Mouse (Mus musculus) hindbrain, embryonic 16.5 days (tissue): ENCODE data around the gene Mroh9. TPM values are rescaled to one million over a fixed set of nuclear protein-coding genes. Genes with fewer than 3 reads are reported as not detected.

Experiments
- ATAC-seq: fragments of 200-750 bp; cut with Nextera tagmentation; 2 replicates; pipeline ENCODE4 v1.8.0; 2017; ENCODE audit warnings: moderate TSS enrichment, moderate library complexity
- H3K27ac ChIP-seq: fragments of 300-500 bp; sonication (generic); 2 replicates; pipeline ENCODE4 v1.5.1; 2014; ENCODE audit warnings: low read depth, mild to moderate bottlenecking, control low read depth, low read length, moderate library complexity
- H3K27me3 ChIP-seq: fragments of 300-500 bp; sonication (generic); replicated peaks from 2 replicates; pipeline ENCODE4 v1.6.1; 2014; ENCODE audit warnings: low read length; ENCODE audit not compliant: control insufficient read depth, insufficient read depth
- H3K36me3 ChIP-seq: fragments of 300-500 bp; sonication (generic); 2 replicates; pipeline ENCODE4 v1.6.1; 2014; ENCODE audit warnings: mild to moderate bottlenecking, low read length, moderate library complexity, mixed read lengths; ENCODE audit not compliant: control insufficient read depth, insufficient read depth
- H3K4me1 ChIP-seq: fragments of 300-500 bp; sonication (generic); 2 replicates; pipeline ENCODE4 v1.6.1; 2014; ENCODE audit warnings: low read depth, low read length; ENCODE audit not compliant: control insufficient read depth, insufficient read depth
- H3K4me2 ChIP-seq: fragments of 300-500 bp; sonication (generic); 2 replicates; pipeline ENCODE4 v1.6.1; 2014; ENCODE audit warnings: mild to moderate bottlenecking, low read length, control low read depth, moderate library complexity
- H3K4me3 ChIP-seq: fragments of 300-500 bp; sonication (generic); 2 replicates; pipeline ENCODE4 v1.5.1; 2014; ENCODE audit warnings: mild to moderate bottlenecking, low read length, control low read depth, moderate library complexity
- H3K9ac ChIP-seq: fragments of 300-500 bp; sonication (generic); 2 replicates; pipeline ENCODE4 v1.6.1; 2014; ENCODE audit warnings: low read depth, mild to moderate bottlenecking, control low read depth, low read length, moderate library complexity
- H3K9me3 ChIP-seq: fragments of 300-500 bp; sonication (generic); 2 replicates; pipeline ENCODE4 v1.6.1; 2014; ENCODE audit warnings: mild to moderate bottlenecking, low read length, moderate library complexity; ENCODE audit not compliant: control insufficient read depth
- WGBS: fragments of 180-500 bp; shearing (Covaris S2); extraction: QIAGEN DNeasy Blood & Tissue Kit; methylation state at CpG from one replicate; pipeline ENCODE4 v1.1.7; 2014; 5-methylcytosine and 5-hydroxymethylcytosine counted together
- polyA plus RNA-seq: library from polyadenylated mRNA; unstranded; fragments of >200 nt; fragmentation: Nextera tagmentation; extraction: Ambion mirVana; gene quantifications from 2 replicates; pipeline ENCODE4 v1.2.1, GENCODE M21; 2015

Mroh9 gene
- not detected in 2 replicates for polyA plus RNA-seq

GRCm38 (mm10) chr1:163085570-163085969 lies at the start of gene Mroh9:
Gene Mroh9 (minus strand): TSS chr1:163085670.
- Histone ChIP-seq H3K36me3 (no peaks in the 10 kb centered on the region), H3K9ac (no peak within 1 kb of the TSS), H3K4me1 (no peaks in the 10 kb centered on the region), H3K27me3 (no peaks in the 10 kb centered on the region), H3K4me2 (no peak within 1 kb of the TSS), H3K9me3 (no peaks in the 10 kb centered on the region), H3K27ac (no peak within 1 kb of the TSS), H3K4me3 (no peak within 1 kb of the TSS)
- WGBS = 88% methylated on average over 2 of the region's 2 CpGs
- ATAC-seq = no peak

- Histone ChIP-seq H3K4me1 (no peaks in the 10 kb centered on the region), H3K27me3 (no peaks in the 10 kb centered on the region), H3K4me3 (no peak overlapping the region), H3K9ac (no peak overlapping the region), H3K9me3 (no peaks in the 10 kb centered on the region), H3K4me2 (no peak overlapping the region), H3K27ac (no peak overlapping the region), H3K36me3 (no peaks in the 10 kb centered on the region)
- no peak for ATAC-seq
- 66% methylated on average over 3 of the region's 3 CpGs for WGBS
These were observed 44.5 kb upstream of the Mroh9 start for GRCm38 (mm10) chr1:163129976-163130375.

- Histone ChIP-seq H3K9ac (no peak overlapping the region), H3K27ac (no peak overlapping the region), H3K27me3 (no peaks in the 10 kb centered on the region), H3K4me1 (no peaks in the 10 kb centered on the region), H3K4me2 (no peak overlapping the region), H3K36me3 (no peaks in the 10 kb centered on the region), H3K4me3 (no peak overlapping the region), H3K9me3 (no peaks in the 10 kb centered on the region)
- ATAC-seq = no peak
- WGBS = 69% methylated on average over 9 of the region's 9 CpGs
These were observed 43.8 kb upstream of the Mroh9 start for GRCm38 (mm10) chr1:163129129-163129900.

- Histone ChIP-seq H3K27me3 (no peaks in the 10 kb centered on the region), H3K27ac (no peak overlapping the region), H3K36me3 (no peaks in the 10 kb centered on the region), H3K4me2 (no peak overlapping the region), H3K4me3 (no peak overlapping the region), H3K9me3 (no peaks in the 10 kb centered on the region), H3K4me1 (no peaks in the 10 kb centered on the region), H3K9ac (no peak overlapping the region)
- ATAC-seq = no peak
- WGBS = 85% methylated on average over 7 of the region's 7 CpGs
These were observed 40.9 kb upstream of the Mroh9 start for GRCm38 (mm10) chr1:163126175-163126881.

GRCm38 (mm10) chr1:163122414-163122813 lies 36.9 kb upstream of the Mroh9 start:
- Histone ChIP-seq H3K4me3 (no peak overlapping the region), H3K9ac (no peak overlapping the region), H3K9me3 (no peaks in the 10 kb centered on the region), H3K27ac (no peak overlapping the region), H3K27me3 (no peaks in the 10 kb centered on the region), H3K4me2 (no peak overlapping the region), H3K36me3 (no peaks in the 10 kb centered on the region), H3K4me1 (no peaks in the 10 kb centered on the region)
- no peak for ATAC-seq
- 97% methylated on average over 1 of the region's 1 CpGs for WGBS

- H3K27ac ChIP-seq = no peak overlapping the region
- no peaks in the 10 kb centered on the region for H3K4me1 ChIP-seq
- H3K9ac ChIP-seq = no peak overlapping the region
- no peak overlapping the region for H3K4me3 ChIP-seq
- no peaks in the 10 kb centered on the region for H3K27me3 ChIP-seq
- H3K4me2 ChIP-seq = no peak overlapping the region
- 58% methylated on average over 8 of the region's 8 CpGs for WGBS
- no peaks in the 10 kb centered on the region for H3K36me3 ChIP-seq
- peak; percentile 52; the same call in 1 of the 2 replicates for ATAC-seq
- no peaks in the 10 kb centered on the region for H3K9me3 ChIP-seq
These were observed 28.1 kb upstream of the Mroh9 start for GRCm38 (mm10) chr1:163113461-163114174.

GRCm38 (mm10) chr1:163112482-163113164 lies 27.2 kb upstream of the Mroh9 start:
- no peak for ATAC-seq
- H3K4me1 ChIP-seq = no peaks in the 10 kb centered on the region
- no peak overlapping the region for H3K27ac ChIP-seq
- no peaks in the 10 kb centered on the region for H3K9me3 ChIP-seq
- no peaks in the 10 kb centered on the region for H3K27me3 ChIP-seq
- no peaks in the 10 kb centered on the region for H3K36me3 ChIP-seq
- H3K9ac ChIP-seq = no peak overlapping the region
- WGBS = 89% methylated on average over 4 of the region's 4 CpGs
- no peak overlapping the region for H3K4me2 ChIP-seq
- H3K4me3 ChIP-seq = no peak overlapping the region

GRCm38 (mm10) chr1:163104960-163105359 lies 19.5 kb upstream of the Mroh9 start:
- Histone ChIP-seq H3K9ac (no peak overlapping the region), H3K27ac (no peak overlapping the region), H3K4me2 (no peak overlapping the region), H3K27me3 (no peaks in the 10 kb centered on the region), H3K4me3 (no peak overlapping the region), H3K4me1 (no peaks in the 10 kb centered on the region), H3K36me3 (no peaks in the 10 kb centered on the region), H3K9me3 (no peaks in the 10 kb centered on the region)
- 60% methylated on average over 1 of the region's 1 CpGs for WGBS
- no peak for ATAC-seq
